Mouse (Mus musculus) CD4-positive, CD25-positive, alpha-beta regulatory T cell, adult 4 months (primary cell): ENCODE results near the gene Naa35. TPM values are rescaled to one million over a fixed set of nuclear protein-coding genes. Genes with fewer than 3 reads are reported as not detected.

ENCODE experiments used
- ATAC-seq: one replicate; pipeline ENCODE4 v1.8.0; 2017
- polyA plus RNA-seq, 2 experiments: library from polyadenylated mRNA; unstranded; fragments of 100-300 nt; shearing (Covaris generic); gene quantifications; one replicate each; pipeline ENCODE4 v1.2.1; 2017

Naa35 gene
- polyA plus RNA-seq, 2 experiments from 2014 or later = 85.9 to 96.8 TPM

DNA sequence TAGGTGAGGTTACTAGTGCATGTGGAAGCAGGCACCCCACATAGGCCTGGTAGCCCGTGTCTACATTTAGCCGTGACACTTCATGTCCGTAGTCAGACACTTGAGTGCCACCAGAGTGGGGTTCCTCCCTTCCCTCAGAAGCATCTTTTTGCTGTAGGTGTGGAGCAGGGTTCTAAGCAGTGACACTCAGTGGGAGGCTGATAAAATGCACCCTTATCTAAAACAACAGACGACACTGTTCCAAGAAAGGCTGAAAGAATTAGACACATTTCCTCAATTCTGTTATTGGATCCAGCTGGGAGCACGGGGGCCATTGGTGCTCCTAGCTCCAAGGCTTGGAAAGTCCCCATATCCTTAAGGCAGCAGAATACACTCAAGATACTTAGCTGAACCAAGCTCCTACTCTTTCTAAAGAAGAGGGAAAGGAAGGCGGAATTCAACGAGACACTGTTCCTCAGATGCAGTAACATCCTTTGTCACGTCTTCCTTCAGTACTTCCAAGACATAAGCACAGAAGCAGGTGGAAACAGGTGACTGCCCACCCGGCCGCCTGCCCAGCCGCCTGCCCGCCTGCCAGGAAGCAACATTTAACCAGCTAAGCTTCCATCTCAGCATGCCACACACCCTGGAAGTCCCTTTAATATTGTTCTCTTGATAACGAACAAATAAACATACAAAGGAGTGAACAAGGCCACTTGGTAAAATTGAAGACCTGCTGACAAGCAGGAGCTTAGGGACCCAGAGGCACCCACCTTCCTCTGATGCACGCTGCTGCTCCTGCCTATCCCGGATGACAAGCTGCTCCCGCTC lies 54.5 kb downstream of the Naa35 start:
- ATAC-seq = no peak

DNA sequence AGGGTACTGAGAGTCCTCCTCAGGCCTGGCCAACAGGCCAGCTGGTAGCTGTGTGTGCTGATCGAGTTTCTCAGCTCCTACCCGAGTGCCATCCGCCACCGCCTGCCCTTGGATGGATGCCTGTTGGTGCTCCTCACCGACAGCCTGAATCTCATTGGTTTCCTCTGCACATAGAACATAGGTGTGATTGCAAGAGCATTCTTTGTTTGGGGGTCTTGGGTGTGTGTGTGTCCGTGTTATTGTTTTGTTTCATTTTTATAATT lies 55.0 kb downstream of the Naa35 start:
- no peak for ATAC-seq

DNA sequence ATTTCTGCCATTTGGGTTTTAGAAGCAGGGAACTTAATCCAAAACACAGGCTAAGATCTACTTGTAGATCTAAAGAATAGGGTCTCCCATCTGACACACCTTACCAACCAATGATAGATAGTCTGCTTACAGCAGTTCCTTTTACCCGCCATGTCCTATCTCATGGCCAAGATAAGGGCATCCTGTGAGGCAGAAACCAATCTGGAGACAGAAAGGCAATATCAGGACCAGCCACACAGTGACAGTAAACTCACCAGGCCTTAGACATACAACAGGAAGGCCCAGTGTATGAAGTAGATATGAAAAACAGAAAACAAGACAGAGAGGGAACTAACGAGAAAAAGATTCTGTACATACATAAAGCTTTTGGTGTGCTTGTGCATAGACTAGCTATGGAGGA lies 57.8 kb downstream of the Naa35 start:
- ATAC-seq = no peak

DNA sequence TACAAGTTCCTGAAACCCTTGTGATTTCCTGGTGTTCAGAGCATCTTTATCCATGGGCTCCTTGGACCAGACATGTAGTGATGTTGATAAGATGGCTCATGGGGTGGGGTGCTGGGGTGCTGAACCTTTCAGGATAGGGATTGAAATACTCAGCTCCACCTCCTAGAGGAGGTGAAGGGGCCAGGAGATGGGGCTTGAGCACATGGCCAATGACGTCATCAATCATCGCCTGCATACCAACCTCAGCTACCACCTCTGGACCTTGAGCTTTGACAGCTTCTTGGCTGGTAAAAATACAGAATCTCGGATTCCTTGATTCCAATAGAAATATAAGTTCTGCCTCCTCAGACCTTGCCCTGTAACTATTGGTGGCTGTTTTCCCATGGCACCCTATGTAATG lies 60.4 kb downstream of the Naa35 start:
- no peak for ATAC-seq

DNA sequence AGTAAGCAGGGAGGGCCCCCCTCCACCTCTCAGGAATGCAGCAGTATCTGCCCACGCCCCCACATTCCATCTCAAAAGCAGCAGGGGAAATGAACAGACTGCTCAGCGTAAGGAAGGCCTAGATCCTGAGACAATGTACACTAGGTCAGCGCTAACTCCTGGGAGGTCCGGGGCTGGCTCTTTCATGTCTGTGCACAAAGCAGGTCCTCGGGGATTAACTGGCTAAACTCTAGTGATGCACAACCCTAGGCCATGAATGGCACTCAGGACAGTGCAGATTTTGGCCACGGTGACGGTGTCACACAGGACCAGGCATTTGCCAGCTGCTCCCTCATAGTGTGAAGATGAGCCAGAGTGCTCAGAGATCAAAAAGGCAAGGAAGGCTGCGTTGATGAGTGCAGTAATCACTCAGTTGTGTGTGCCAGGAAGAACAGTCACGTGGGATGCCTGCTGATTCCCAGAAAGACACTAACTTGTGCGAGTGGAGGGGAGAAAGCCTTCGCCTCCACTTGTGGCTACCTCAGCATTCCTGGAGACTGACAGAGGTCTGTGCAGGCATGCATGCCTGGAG lies 61.7 kb downstream of the Naa35 start:
- ATAC-seq = no peak

DNA sequence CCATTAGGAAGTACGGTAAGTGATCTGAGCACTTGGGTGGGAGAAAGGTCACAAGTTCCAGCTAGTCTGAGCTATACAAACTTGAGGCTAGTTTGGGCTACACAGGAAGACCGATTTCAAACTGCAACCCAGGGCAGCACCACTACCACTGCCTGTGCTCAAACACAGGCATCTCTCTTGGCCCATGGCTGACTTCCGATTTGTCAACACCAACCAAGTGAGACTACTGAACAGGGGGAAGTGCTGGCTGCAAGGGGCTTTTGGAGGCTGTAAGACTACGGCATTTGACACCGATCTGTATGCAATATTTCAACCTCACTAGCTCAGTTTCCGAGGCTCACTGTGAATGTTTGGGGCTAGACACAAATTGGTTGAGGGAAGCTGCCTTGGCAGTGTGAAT lies 62.4 kb downstream of the Naa35 start:
- no peak for ATAC-seq

DNA sequence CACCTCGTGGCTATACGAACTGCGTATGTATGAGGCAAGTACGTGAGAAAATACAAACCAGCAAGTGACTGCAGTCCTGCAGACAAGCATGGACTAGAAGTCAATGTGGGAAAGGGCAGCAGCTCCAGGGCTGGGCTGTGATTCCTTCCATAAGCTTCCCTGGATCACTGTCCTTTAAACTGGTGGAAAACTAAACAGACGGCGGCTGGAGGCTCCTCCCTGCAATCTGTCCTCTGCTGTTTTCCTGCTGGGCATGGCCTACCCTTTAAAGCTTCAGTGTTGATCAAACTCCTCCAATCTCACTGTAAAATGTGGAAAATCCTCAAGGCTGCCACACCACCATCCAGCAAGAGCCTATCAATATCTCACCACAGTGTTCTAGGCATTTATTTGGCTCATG lies 63.5 kb downstream of the Naa35 start:
- no peak for ATAC-seq

DNA sequence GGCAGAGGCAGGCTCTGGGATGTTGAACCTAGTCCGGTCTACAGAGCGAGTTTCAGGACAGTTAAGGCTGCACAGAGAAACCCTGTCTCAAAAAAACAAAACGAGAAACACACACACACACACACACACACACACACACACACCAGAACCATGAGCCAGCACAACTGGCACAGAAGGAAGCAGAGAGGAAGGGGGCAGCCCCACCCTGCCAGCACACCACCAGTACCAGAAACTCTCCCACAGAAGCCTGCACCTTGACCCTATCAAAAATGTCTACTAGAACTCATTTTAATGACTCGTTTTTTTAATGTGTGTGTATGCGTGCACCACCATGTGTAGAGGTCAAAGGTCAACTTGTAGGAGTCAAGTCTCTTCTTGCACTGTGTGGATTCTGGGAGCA lies 64.7 kb downstream of the Naa35 start:
- no peak for ATAC-seq

DNA sequence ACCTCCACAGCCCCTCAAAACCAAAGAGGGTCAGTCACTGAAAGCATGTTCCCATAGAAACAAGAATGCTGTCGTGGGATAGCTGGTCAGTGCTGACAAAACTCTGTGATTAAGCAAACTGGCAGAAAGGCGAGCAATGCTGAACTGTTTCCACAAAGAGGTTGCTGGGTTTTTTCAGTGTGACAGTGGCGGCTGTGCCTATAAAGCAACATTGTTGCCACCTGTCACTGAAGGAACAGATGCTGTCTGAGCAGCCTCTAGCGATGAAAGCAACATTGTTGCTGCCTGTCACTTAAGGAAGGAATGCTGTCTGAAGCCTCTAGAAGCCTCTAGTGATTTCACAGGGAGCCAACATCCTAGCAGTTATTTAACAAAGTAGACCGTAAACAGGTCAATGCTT lies 67.6 kb downstream of the Naa35 start:
- no peak for ATAC-seq

DNA sequence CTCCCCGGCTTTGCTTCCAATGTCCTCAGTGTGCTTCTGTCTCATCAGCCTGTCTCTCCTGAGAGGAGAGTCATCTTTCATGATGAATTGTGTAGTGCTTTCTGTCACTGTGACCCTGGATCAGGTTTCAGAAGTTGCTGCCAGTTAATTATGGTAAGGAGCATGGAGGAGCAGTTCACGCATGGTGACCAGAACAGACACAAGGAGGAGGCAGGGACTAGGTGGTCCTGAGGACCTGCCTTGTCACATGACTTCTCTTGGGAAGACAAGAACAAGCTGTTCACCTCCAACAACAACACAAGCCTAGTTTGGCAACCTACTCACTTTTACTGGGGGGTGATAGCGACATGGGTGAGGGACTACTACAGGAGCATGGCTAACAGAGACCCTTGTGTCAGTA lies 68.1 kb downstream of the Naa35 start:
- ATAC-seq = no peak

DNA sequence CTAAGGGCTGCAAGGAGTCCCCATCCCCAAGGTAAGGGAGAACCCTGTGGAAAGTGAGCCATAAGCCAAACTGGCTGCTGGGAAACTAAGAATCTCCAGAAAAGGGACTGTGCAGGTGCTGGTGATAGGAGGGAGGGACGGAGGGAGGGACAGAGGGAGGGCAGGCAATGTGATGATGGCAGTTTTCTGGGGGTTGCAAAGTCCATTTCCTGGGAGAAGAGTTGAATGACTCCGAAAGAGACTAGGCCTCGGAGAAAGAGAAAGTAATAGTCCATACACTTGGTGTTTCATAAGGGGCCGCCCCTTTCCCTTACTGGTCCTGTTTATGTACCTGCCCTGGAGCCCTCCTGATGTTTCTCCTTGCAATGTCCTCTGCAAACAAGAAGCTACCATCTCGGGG lies 69.4 kb downstream of the Naa35 start:
- ATAC-seq = no peak

DNA sequence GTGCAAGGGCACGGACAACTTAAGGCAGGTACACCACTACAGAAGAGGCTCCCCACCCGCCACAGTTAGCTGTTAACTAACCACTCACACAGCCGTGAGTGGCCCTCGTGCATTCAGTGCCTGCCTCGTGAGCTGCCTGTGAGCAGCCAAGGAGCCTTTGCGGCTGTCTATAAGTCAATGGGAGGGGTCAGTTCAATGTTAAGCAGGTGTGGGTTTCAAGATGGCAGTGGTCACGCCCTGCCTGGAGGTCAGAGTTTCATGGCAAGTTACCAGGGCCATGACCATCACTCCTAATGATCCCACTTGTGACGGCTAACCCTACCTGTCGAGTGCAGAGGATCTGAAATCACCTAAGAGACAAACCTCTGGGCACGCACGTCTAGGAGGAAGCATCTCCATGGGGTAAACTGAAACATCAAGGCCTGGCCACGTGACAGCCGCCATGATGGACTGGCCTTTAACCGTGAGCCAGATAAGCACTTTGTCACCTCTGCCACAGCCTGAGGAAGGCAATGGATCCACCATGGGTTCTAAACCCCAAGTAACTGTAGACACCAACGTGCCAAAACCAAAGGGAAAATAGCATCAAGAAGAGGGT lies 70.8 kb downstream of the Naa35 start:
- ATAC-seq = no peak

DNA sequence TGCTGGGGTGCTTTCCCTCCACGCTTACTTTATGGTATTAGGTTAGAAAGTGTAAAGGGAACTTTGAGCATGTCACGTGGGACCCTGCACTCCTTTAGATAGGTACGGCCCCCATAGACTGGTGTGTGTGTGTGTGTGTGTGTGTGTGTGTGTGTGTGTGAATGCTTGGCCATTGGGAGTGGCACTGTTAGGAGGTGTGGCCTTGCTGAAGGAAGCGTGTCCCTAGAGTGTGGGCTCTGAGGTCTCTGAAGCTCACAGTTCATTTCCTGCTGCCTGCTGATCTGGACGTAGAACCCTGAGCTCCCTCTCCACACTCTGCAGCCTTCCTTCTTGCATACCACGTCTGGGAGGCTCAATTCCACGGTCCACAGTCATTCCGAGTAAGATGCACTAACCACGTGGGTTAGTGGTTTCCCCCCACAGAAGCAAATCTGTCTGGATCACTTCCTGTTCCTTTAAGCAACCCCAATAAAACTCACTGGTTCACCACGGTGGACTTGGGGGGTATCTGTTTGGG lies 71.3 kb downstream of the Naa35 start:
- peak; percentile 84 for ATAC-seq

DNA sequence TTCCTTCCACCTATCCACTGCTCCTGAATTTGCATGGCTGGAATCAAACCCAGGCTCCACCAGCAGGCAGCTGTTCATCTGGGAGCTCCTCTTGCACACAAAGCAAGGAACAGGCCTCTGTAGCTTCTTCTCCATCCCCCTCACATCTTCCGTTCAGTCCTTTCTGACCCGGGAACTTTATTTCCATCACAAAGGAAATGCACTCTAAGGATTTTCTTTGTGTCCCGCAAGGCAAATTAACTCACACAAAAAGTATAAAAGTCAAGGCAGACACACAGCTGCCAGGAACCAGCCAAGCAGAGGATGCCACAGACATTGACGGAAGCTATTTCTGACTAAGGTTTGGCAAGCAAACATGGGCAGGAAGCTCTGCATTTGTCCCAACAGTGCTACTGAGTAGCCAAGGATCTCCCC lies 71.9 kb downstream of the Naa35 start:
- ATAC-seq = peak; percentile 31

DNA sequence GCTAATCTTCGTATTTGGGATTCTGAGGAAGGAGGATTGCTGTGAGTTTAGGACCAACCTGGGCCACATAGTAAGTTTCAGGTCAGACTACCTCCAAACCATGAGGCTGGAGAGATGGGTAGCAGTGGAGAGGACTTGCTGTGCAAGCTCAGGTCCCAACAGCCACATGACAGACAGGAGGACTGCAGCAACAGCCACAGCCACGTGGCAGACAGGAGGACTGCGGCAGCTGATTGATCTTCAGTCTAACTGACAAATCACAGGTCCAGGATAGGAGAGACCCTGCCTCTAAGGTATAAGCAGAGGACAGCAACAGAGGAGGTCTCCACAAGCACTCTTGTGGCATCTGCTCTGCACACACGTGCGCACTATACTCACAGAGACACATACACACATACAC lies 72.7 kb downstream of the Naa35 start:
- ATAC-seq = no peak

DNA sequence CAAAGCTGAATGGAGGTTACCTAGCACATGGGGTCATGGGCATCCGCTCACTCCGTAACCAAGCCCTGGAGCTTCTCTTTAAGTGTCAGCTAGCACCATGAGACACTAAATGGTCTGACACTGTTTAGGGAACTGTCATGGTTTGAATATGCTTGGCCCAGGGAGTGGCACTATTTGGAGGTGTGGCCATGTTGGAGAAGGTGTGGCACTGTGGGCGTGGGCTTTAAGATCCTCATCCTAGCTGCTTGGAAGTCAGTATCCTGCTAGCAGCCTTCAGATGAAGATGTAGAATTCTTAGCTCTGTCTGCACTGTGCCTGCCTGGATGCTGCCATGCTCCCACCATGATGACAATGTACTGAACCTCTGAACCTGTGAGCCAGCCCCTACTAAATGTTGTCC lies 75.3 kb downstream of the Naa35 start:
- no peak for ATAC-seq

DNA sequence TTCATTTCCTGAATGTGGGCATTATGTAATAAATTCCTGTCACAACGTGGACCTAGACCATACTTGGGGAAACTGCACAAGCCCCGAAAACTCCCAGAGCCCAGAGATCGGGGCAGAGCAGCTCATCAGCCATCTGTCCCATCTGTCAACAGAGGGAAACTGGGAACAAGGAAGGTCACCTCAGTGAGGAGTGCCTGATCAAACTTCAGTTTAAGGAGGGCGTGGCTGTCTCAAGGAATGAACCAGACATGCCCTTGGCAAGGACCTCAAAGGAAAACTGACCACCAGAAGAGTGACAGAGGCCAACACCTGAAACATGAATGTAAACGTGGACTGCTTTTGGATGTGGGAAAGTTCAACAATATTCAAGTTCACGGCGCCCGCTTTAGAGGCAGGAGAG lies 76.3 kb downstream of the Naa35 start:
- ATAC-seq = no peak

DNA sequence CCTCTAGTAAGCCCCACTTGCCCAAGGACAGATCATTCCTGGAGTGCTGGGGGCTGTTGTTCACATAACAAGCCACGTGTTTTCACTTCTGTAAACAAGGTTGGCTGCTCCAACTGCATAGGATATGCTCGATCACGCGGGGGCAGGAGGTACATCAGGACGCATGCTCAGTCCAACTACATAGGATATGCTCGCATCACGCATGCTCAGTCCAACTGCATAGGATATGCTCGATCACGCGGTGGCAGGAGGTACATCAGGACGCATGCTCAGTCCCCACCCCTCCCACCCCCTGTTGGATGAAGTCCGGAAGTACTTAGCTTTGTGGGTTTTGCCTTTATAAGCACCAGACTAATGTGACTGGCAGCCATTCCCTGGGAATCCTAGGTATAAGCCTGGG lies 76.9 kb downstream of the Naa35 start:
- ATAC-seq = no peak

DNA sequence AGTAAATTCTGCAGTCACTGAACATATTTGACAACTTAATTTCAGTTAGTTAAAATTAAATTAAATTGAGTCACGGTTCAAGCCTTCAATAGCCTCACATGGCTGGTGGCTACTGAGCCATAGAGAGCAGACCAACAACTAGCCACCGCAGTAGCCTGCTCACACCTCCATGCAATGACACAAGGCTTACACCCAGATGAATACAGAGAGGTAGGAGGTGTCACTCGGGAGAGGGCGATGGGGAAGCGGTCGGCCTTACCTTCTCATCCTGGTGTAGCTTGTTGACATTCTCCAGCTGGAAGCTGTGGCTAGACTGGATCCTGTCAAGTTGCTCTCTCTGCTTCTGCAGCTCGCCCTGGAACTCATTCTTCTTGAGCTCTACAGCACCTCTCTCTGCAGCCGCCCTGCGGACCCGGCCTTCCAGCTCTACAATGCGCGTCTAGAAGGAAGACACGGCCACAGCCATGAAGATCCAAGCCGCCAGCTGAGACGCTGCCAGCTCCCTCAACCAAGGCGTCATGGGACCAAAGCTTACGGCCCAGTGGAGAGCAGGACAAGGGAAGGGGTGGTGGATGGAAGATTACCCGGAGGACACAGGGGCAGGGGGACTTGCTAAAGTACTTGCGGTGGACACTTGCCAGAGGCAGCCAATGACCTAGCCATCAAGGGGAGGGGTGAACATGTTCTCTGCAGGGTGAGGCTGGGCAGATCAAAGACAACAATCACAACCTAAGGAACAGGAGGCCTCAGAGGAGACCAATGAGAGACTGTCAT lies 79.1 kb downstream of the Naa35 start:
- no peak for ATAC-seq

DNA sequence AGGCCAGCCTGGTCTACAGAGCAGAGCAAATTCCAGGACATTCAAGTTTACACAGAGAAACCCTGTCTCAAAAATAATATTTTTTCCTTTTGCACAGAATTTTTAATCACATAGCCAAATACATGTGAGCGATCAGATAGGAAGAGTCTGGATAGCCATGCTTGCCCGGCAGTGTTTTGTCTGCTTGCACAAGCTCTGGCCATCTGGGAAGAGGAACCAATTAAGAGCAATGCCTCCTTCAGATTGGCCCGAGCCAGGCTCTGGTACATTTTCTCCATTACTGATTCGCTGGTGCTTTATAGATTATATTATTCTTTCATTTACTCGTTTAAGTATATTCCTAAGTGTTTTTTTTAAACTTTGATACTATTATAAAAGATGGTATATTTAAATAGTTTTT lies 82.7 kb downstream of the Naa35 start:
- no peak for ATAC-seq

DNA sequence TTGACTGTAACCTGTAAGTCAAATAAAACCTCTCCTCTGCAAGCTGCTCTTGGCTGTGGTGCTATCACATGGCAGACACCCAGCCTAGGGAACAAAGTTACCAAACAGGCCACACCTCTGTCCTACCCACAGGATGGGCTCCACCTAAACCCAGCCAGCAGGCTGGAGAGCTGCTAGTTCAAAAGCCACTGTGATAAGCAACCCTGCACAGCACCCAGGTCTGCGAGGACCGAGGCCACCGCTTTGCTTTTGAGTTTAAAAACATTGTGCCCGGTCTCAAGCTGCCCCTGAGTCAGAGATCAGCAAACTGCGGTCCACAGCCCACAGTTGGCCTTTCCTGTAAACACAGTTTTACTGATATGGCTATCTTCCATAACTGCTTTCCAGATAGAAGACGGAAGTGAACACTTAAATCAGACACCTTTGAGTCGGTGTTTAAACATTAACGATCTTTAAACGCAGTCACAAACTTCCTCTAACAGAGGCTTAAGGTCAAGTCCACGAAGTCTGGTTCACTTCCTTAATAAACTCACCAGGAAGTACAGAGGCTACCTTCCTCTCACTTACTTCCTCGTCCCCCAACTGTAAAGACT lies 83.5 kb downstream of the Naa35 start:
- ATAC-seq = peak; percentile 81

DNA sequence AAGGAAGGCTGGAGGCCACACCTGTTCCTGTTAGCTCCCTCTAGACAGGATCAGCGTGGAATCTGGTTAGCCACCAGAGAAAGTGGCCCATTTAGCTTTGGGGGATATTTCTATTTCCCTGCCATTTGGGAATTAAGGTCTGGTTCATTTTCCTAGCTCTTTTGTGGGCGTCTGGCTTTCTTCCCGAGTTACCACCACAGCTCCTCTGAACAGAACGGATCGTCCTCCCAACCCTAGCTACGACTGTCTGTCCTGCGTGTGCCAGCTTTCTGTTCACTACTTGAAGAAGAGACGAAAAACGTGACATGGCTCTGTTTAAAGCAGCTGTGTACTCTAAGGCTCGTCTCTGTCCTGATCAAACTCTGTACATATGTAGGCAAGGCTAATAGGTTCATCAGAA lies 84.9 kb downstream of the Naa35 start:
- no peak for ATAC-seq

DNA sequence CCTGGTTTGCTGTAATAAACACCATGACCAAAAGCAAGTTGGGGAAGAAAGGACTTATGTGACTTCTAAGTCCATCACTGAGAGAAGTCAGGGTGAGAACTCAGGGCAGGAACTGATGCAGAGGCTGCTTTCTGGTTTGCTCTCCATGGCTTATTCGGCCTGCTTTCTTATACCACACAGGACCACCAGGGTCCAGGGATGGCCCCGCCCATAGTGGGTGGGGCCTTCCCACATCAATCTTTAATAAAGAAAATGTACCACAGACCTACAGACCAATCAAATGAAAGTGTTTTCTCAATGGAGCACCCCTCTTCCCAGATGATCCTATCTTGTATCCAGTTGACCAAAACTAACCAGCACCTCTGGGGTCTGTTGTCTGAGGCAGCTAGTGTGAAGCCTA lies 86.5 kb downstream of the Naa35 start:
- ATAC-seq = no peak
